Mouse (Mus musculus) myocyte (in vitro differentiated cells): ENCODE results near the gene Trpm6.

ENCODE experiments used
- MAX ChIP-seq: IDR thresholded peaks from one replicate; pipeline ENCODE4 v1.6.1; 2011; ENCODE audit warnings: low read depth, mild to moderate bottlenecking, control low read depth
- MYOD1 ChIP-seq, 3 experiments: IDR thresholded peaks; one replicate each; pipeline ENCODE4 v1.6.1; 2011; ENCODE audit warnings: control low read depth in 2 of 3, low read depth in 2 of 3, mild to moderate bottlenecking in 2 of 3, moderate library complexity in 1 of 3; ENCODE audit not compliant: insufficient read length in 2 of 3, control insufficient read depth in 1 of 3
- POLR2A ChIP-seq: IDR thresholded peaks from one replicate; pipeline ENCODE4 v1.6.1; 2011; ENCODE audit warnings: low read depth, mild to moderate bottlenecking, control low read depth, moderate library complexity; ENCODE audit not compliant: insufficient read length
- TCF12 ChIP-seq: IDR thresholded peaks from one replicate; pipeline ENCODE4 v1.6.1; 2011; ENCODE audit warnings: mild to moderate bottlenecking, control low read depth; ENCODE audit not compliant: poor library complexity, insufficient read depth, severe bottlenecking
- USF1 ChIP-seq: IDR thresholded peaks from one replicate; pipeline ENCODE4 v1.6.1; 2011; ENCODE audit warnings: low read depth, mild to moderate bottlenecking, control low read depth, moderate library complexity

- TF ChIP-seq MYOD1 (IDR thresholded peaks at IDR 0.05; ENCODE audit: control insufficient read depth in 1 of 3, insufficient read length in 2 of 3, low read depth in 2 of 3) = no peak
- no peak for TF ChIP-seq MAX
- TF ChIP-seq USF1 = no peak
- no peak for TF ChIP-seq TCF12
- TF ChIP-seq POLR2A = no peak
Measured at GRCm38 (mm10) chr19:18868311-18868710, 118.5 kb downstream of the Trpm6 start.
